Mouse (Mus musculus) liver, embryonic 14.5 days (tissue): ENCODE results near the gene Dgkh. TPM values are rescaled to one million over a fixed set of nuclear protein-coding genes. Genes with fewer than 3 reads are reported as not detected.
A peak's percentile ranks its signal among the peaks of the same experiment; 100 is the strongest.
"Not testable (repeated sequence)": the region's sequence is repeated elsewhere in the genome, so short reads cannot be mapped to it uniquely, and the experiment has no call there.

ENCODE experiments used
- ATAC-seq: fragments of 200-750 bp; cut with Nextera tagmentation; 2 replicates; pipeline ENCODE4 v1.8.0; 2017; ENCODE audit warnings: moderate number of reproducible peaks, mild to moderate bottlenecking, moderate library complexity; ENCODE audit not compliant: insufficient read depth
- DNase-seq, 3 experiments: peaks; one replicate each; pipeline ENCODE4 v3.0.0-alpha.2; 2012 to 2013; ENCODE audit warnings: low read depth in 3 of 3, low spot score in 3 of 3
- H3K27ac ChIP-seq: fragments of 300-500 bp; sonication (generic); 2 replicates; pipeline ENCODE4 v1.5.1; 2014; ENCODE audit warnings: moderate library complexity, mild to moderate bottlenecking, control low read depth, inconsistent platforms
- H3K27me3 ChIP-seq: fragments of 300-500 bp; sonication (generic); 2 replicates; pipeline ENCODE4 v1.6.1; 2014; ENCODE audit warnings: mild to moderate bottlenecking, low read length, moderate library complexity; ENCODE audit not compliant: control insufficient read depth, insufficient read depth
- H3K36me3 ChIP-seq: fragments of 300-500 bp; sonication (generic); replicated peaks from 2 replicates; pipeline ENCODE4 v1.6.1; 2014; ENCODE audit warnings: low read depth; ENCODE audit not compliant: control insufficient read depth, insufficient read depth
- H3K4me1 ChIP-seq, 2 experiments: fragments of 200-500 bp in 1 of 2; fragments of 300-500 bp in 1 of 2; sonication (generic) in 1 of 2; replicated peaks; 2 replicates each; pipeline ENCODE4 v1.6.1; 2012 to 2014; ENCODE audit warnings: antibody characterized with exemption in 1 of 2, inconsistent platforms in 1 of 2, low read length in 1 of 2; ENCODE audit not compliant: control insufficient read depth in 2 of 2, insufficient read depth in 2 of 2
- H3K4me2 ChIP-seq: fragments of 300-500 bp; sonication (generic); 2 replicates; pipeline ENCODE4 v1.6.1; 2014; ENCODE audit warnings: low read depth, mild to moderate bottlenecking, control low read depth, moderate library complexity
- H3K4me3 ChIP-seq, 2 experiments: fragments of 200-500 bp in 1 of 2; fragments of 300-500 bp in 1 of 2; sonication (generic) in 1 of 2; 2 replicates each; pipeline ENCODE4 v1.5.1; 2012 to 2014; ENCODE audit warnings: low read depth in 2 of 2, low read length in 2 of 2, mild to moderate bottlenecking in 2 of 2, control low read depth in 1 of 2, inconsistent platforms in 1 of 2, moderate library complexity in 1 of 2; ENCODE audit not compliant: insufficient read depth in 1 of 2
- H3K9ac ChIP-seq: fragments of 300-500 bp; sonication (generic); replicated peaks from 2 replicates; pipeline ENCODE4 v1.6.1; 2014; ENCODE audit warnings: mild to moderate bottlenecking, control low read depth, moderate library complexity
- H3K9me3 ChIP-seq: fragments of 300-500 bp; sonication (generic); 2 replicates; pipeline ENCODE4 v1.6.1; 2016; ENCODE audit warnings: low read length, mixed read lengths; ENCODE audit not compliant: control insufficient read depth
- CTCF ChIP-seq: IDR thresholded peaks from 2 replicates; pipeline ENCODE4 v1.5.1; 2016; ENCODE audit warnings: antibody characterized with exemption, low read depth, control low read depth
- EP300 ChIP-seq: IDR thresholded peaks from 2 replicates; pipeline ENCODE4 v1.6.1; 2016; ENCODE audit warnings: antibody characterized with exemption, low read depth
- WGBS: fragments of 180-500 bp; shearing (Covaris S2); extraction: QIAGEN DNeasy Blood & Tissue Kit; methylation state at CpG from one replicate; pipeline ENCODE4 v1.1.7; 2014; ENCODE audit not compliant: insufficient replicate concordance; 5-methylcytosine and 5-hydroxymethylcytosine counted together
- polyA plus RNA-seq, 2 experiments: library from polyadenylated mRNA; depleted of rRNA in 1 of 2; stranded (reverse) in 1 of 2; unstranded in 1 of 2; fragments of >200 nt; fragmentation: Nextera tagmentation in 1 of 2; extraction: Ambion mirVana in 1 of 2; gene quantifications; 2 replicates each; pipeline versions ENCODE4 v1.2.1 to v1.2.3; 2012 to 2014

The Dgkh gene
- polyA plus RNA-seq, 2 experiments = 0.15 to 0.36 TPM

- no peak for TF ChIP-seq EP300
- peak; percentile 29; the same call in 1 of the 2 replicates for TF ChIP-seq CTCF
- Histone ChIP-seq H3K4me1 (peaks cover 3 to 9% of the 10 kb centered on the region in 2 experiments; a peak in 3 of 4 replicates), H3K4me3 (peak overlapping the region; percentile 60 to 63), H3K27ac (no peak overlapping the region), H3K9ac (peak overlapping the region; percentile 56), H3K27me3 (peaks cover 6% of the 10 kb centered on the region), H3K9me3 (no peaks in the 10 kb centered on the region), H3K36me3 (no peaks in the 10 kb centered on the region), H3K4me2 (peak overlapping the region; percentile 84)
- ATAC-seq = peak; percentile 90
- 1% methylated on average over 52 of the region's 52 CpGs for WGBS
- DNase-seq = peak in 2 of 3 experiments; percentile 26 to 32
Observed at GRCm38 (mm10) chr14:78724414-78725306, 7.9 kb downstream of the Dgkh start.

- not testable (repeated sequence) for H3K4me1 ChIP-seq, H3K4me3 ChIP-seq, H3K9me3 ChIP-seq, H3K4me2 ChIP-seq, H3K27ac ChIP-seq, H3K9ac ChIP-seq, H3K36me3 ChIP-seq, H3K27me3 ChIP-seq, ATAC-seq, DNase-seq
- 66% methylated on average over 4 of the region's 4 CpGs for WGBS
Observed at GRCm38 (mm10) chr14:78723655-78724054, 8.9 kb downstream of the Dgkh start.

- no peak overlapping the region for H3K4me2 ChIP-seq
- H3K36me3 ChIP-seq = no peaks in the 10 kb centered on the region
- H3K9ac ChIP-seq = no peak overlapping the region
- ATAC-seq = no peak
- no peak overlapping the region for H3K4me3 ChIP-seq
- WGBS = 70% methylated on average over 5 of the region's 5 CpGs
- TF ChIP-seq EP300 = no peak
- TF ChIP-seq CTCF = no peak
- no peak for DNase-seq
- peaks cover 6% of the 10 kb centered on the region for H3K27me3 ChIP-seq
- H3K4me1 ChIP-seq = peaks cover 3 to 9% of the 10 kb centered on the region in 2 experiments; a peak in 3 of 4 replicates
- H3K27ac ChIP-seq = no peak overlapping the region
- H3K9me3 ChIP-seq = no peaks in the 10 kb centered on the region
Observed at GRCm38 (mm10) chr14:78722031-78722430, 10.5 kb downstream of the Dgkh start.

GRCm38 (mm10) chr14:78716035-78716434 is 16.5 kb downstream of the Dgkh start:
- Histone ChIP-seq H3K9me3 (no peaks in the 10 kb centered on the region), H3K4me1 (no peaks in the 10 kb centered on the region), H3K9ac (no peak overlapping the region), H3K4me2 (no peak overlapping the region), H3K36me3 (no peaks in the 10 kb centered on the region), H3K27ac (no peak overlapping the region), H3K4me3 (no peak overlapping the region), H3K27me3 (no peaks in the 10 kb centered on the region)
- TF ChIP-seq CTCF (no peak), EP300 (no peak)
- no peak for DNase-seq
- no peak for ATAC-seq
- WGBS = 70% methylated on average over 7 of the region's 7 CpGs

- TF ChIP-seq EP300 = no peak
- no peak for TF ChIP-seq CTCF
- Histone ChIP-seq H3K4me2 (no peak overlapping the region), H3K4me1 (no peaks in the 10 kb centered on the region), H3K9me3 (no peaks in the 10 kb centered on the region), H3K9ac (no peak overlapping the region), H3K36me3 (no peaks in the 10 kb centered on the region), H3K27me3 (no peaks in the 10 kb centered on the region), H3K4me3 (no peak overlapping the region), H3K27ac (no peak overlapping the region)
- 61% methylated on average over 20 of the region's 20 CpGs for WGBS
- DNase-seq (no peak), ATAC-seq (no peak)
Observed at GRCm38 (mm10) chr14:78712565-78713148, 19.9 kb downstream of the Dgkh start.
